Mouse (Mus musculus): ENCODE data around the gene Fam92b.

GRCm38 (mm10) chr8:120188510-120188909, 11.2 kb upstream of the Fam92b start:
- TF ChIP-seq POLR2A (IDR thresholded peaks at IDR 0.05; ENCODE audit: borderline replicate concordance, low read depth, low read length) (no peak), CTCF (IDR thresholded peaks at IDR 0.05; ENCODE audit: low read depth, low read length) (no peak)
